Mouse (Mus musculus): Measurements from ENCODE around the gene Gm38394. TPM values are rescaled to one million over a fixed set of nuclear protein-coding genes. Genes with fewer than 3 reads are reported as not detected.
A peak's percentile ranks its signal among the peaks of the same experiment; 100 is the strongest.

The Gm38394 gene
- polyA plus RNA-seq, 1 experiment from 2014 or later, result 4.4 TPM

- H3K36me3 ChIP-seq (replicated peaks), result peaks cover 49% of the 10 kb centered on the region
- DNase-seq (ENCODE audit: extremely low spot score, low spot score), result peak; percentile 99
- H3K4me3 ChIP-seq, result peak within 1 kb of the TSS; percentile 97
- H3K27ac ChIP-seq, result peak within 1 kb of the TSS; percentile 99
- no peaks in the 10 kb centered on the region for H3K9me3 ChIP-seq
- no peaks in the 10 kb centered on the region for H3K27me3 ChIP-seq (ENCODE audit: poor library complexity, severe bottlenecking)
- H3K4me1 ChIP-seq, result peaks cover 20% of the 10 kb centered on the region
- under 1% methylated on average over 73 of the region's 73 CpGs for WGBS
Observed at GRCm38 (mm10) chr1:133609771-133610502, 51.2 kb downstream of the Gm38394 start, which contains the start of gene Snrpe. TSS of gene Snrpe (minus strand) at chr1:133610291.

GRCm38 (mm10) chr1:133603174-133603573 lies 57.9 kb downstream of the Gm38394 start:
- no peaks in the 10 kb centered on the region for H3K27me3 ChIP-seq (ENCODE audit: poor library complexity, severe bottlenecking)
- peaks cover 13% of the 10 kb centered on the region; the same call in 1 of the 2 replicates for H3K4me1 ChIP-seq
- no peak for DNase-seq (ENCODE audit: extremely low spot score, low spot score)
- no peak overlapping the region for H3K4me3 ChIP-seq
- WGBS, result 92% methylated on average over 4 of the region's 4 CpGs
- H3K36me3 ChIP-seq (replicated peaks), result peaks cover 97% of the 10 kb centered on the region
- no peak overlapping the region for H3K27ac ChIP-seq
- no peaks in the 10 kb centered on the region for H3K9me3 ChIP-seq

- no peaks in the 10 kb centered on the region for H3K9me3 ChIP-seq
- peak overlapping the region; percentile 72 for H3K27ac ChIP-seq
- peaks cover 31% of the 10 kb centered on the region for H3K4me1 ChIP-seq
- 5% methylated on average over 4 of the region's 4 CpGs for WGBS
- H3K4me3 ChIP-seq, result peak overlapping the region; percentile 5; the same call in 1 of the 2 replicates
- no peaks in the 10 kb centered on the region for H3K27me3 ChIP-seq (ENCODE audit: poor library complexity, severe bottlenecking)
- peak; percentile 53 for DNase-seq (ENCODE audit: extremely low spot score, low spot score)
- H3K36me3 ChIP-seq (replicated peaks), result peaks cover 31% of the 10 kb centered on the region
Observed at GRCm38 (mm10) chr1:133596298-133597007, 64.7 kb downstream of the Gm38394 start.

DNA sequence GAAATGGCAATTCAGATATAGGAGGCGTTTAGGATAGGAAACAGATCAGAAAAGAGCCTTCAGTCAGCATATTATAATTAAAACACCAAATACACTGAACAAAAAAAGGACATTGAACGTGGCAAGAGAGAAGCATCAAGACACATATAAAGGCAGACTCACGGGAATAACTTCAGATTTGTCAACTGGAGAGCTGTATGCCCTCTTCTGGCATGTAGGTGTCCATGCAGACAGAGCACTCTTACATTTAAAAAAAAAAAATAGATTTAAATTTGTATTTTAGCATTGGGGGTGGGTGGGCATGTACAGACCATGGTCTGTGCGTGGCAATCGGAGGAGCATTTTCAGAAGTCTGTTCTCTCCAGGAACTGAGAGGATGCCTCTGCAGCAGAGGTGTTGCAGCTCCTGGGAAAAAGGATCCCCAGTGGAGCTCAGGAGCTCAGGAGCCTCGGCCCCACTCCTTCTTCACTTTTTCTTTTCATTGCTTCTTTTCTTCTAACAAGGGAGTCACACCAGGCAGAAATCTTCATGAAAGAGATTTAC lies 75.1 kb downstream of the Gm38394 start:
- Histone ChIP-seq H3K36me3 (replicated peaks) (no peaks in the 10 kb centered on the region), H3K4me3 (no peak overlapping the region), H3K27ac (no peak overlapping the region), H3K27me3 (ENCODE audit: poor library complexity, severe bottlenecking) (no peaks in the 10 kb centered on the region), H3K9me3 (no peaks in the 10 kb centered on the region), H3K4me1 (no peaks in the 10 kb centered on the region; the same call in 1 of the 2 replicates)
- no peak for DNase-seq (ENCODE audit: extremely low spot score, low spot score)
- 81% methylated on average over 6 of the region's 6 CpGs for WGBS

DNA sequence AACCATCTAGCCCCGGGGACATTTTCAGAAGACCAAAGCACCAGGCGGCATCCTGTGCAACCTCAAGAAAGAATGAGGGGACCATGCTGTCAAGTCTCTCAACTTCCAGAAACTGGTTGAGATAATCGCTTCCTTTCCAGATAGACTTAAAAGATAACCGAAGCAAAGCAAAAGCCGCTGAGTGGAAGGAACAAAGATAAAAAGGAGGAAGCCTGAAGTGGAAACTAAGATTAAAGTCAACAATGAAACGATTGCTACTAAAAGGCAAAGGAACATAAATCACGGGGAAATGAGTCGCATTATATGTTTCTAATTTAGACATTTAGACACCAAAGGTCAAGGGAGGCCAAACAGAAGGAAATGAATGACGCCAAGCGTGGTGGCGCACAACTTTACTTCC lies 89.8 kb downstream of the Gm38394 start:
- Histone ChIP-seq H3K36me3 (replicated peaks) (no peaks in the 10 kb centered on the region), H3K27ac (no peak overlapping the region), H3K4me3 (no peak overlapping the region), H3K27me3 (ENCODE audit: poor library complexity, severe bottlenecking) (no peaks in the 10 kb centered on the region), H3K4me1 (no peaks in the 10 kb centered on the region), H3K9me3 (peaks cover 6% of the 10 kb centered on the region)
- WGBS, result 94% methylated on average over 11 of the region's 11 CpGs
- no peak for DNase-seq (ENCODE audit: extremely low spot score, low spot score)

Other genes starting within 250 kb of the Gm38394 start
- gene Sox13, start 236.9 kb downstream of the Gm38394 start, polyA plus RNA-seq (2016; fragmentation: Nextera tagmentation; extraction: Ambion mirVana), result 12.5 and 14.1 TPM in 2 replicates
- gene Snrpe, start 51.0 kb downstream of the Gm38394 start, polyA plus RNA-seq (2016; fragmentation: Nextera tagmentation; extraction: Ambion mirVana), result 948 and 960 TPM in 2 replicates
- not detected in 2 replicates for gene Zbed6, start 433 bp downstream of the Gm38394 start, polyA plus RNA-seq (2016; fragmentation: Nextera tagmentation; extraction: Ambion mirVana)
- 0.44 and 0.93 TPM in 2 replicates for gene Lax1, start 28.8 kb upstream of the Gm38394 start, polyA plus RNA-seq (2016; fragmentation: Nextera tagmentation; extraction: Ambion mirVana)
- gene Atp2b4, start 139.7 kb upstream of the Gm38394 start, polyA plus RNA-seq (2016; fragmentation: Nextera tagmentation; extraction: Ambion mirVana), result 3.2 and 4.2 TPM in 2 replicates
- gene Optc, start 246.7 kb upstream of the Gm38394 start, polyA plus RNA-seq (2016; fragmentation: Nextera tagmentation; extraction: Ambion mirVana), result 1.2 and 2.3 TPM in 2 replicates